Mouse (Mus musculus) intestine, embryonic 14.5 days (tissue): ENCODE results near the gene Ift52. TPM values are rescaled to one million over a fixed set of nuclear protein-coding genes. Genes with fewer than 3 reads are reported as not detected.

Experiments
- ATAC-seq: fragments of 200-750 bp; cut with Nextera tagmentation; replicated peaks from 2 replicates; pipeline ENCODE4 v1.8.0; 2017; ENCODE audit warnings: low read depth, moderate number of reproducible peaks, moderate TSS enrichment, moderate library complexity; ENCODE audit not compliant: low FRiP score, low TSS enrichment
- DNase-seq: peaks from one replicate; pipeline ENCODE4 v3.0.0-alpha.2; 2018; ENCODE audit warnings: low spot score
- H3K27ac ChIP-seq: fragments of 300-500 bp; sonication (generic); 2 replicates; pipeline ENCODE4 v1.5.1; 2014; ENCODE audit warnings: low read depth, mild to moderate bottlenecking, control low read depth
- H3K27me3 ChIP-seq: fragments of 300-500 bp; sonication (generic); replicated peaks from 2 replicates; pipeline ENCODE4 v1.6.1; 2014; ENCODE audit warnings: low read length, control low read depth; ENCODE audit not compliant: control insufficient read depth, insufficient read depth
- H3K36me3 ChIP-seq: fragments of 300-500 bp; sonication (generic); 2 replicates; pipeline ENCODE4 v1.6.1; 2014; ENCODE audit warnings: low read length, control low read depth; ENCODE audit not compliant: control insufficient read depth, insufficient read depth
- H3K4me1 ChIP-seq: fragments of 300-500 bp; sonication (generic); replicated peaks from 2 replicates; pipeline ENCODE4 v1.6.1; 2014; ENCODE audit warnings: low read length, control low read depth, mixed read lengths; ENCODE audit not compliant: control insufficient read depth, insufficient read depth
- H3K4me2 ChIP-seq: fragments of 300-500 bp; sonication (generic); 2 replicates; pipeline ENCODE4 v1.6.1; 2014; ENCODE audit warnings: low read length
- H3K4me3 ChIP-seq: fragments of 300-500 bp; sonication (generic); 2 replicates; pipeline ENCODE4 v1.5.1; 2014; ENCODE audit warnings: low read depth, low read length, control low read depth, mixed read lengths
- H3K9ac ChIP-seq: fragments of 300-500 bp; sonication (generic); 2 replicates; pipeline ENCODE4 v1.6.1; 2014; ENCODE audit warnings: mild to moderate bottlenecking, low read length
- H3K9me3 ChIP-seq: fragments of 300-500 bp; sonication (generic); 2 replicates; pipeline ENCODE4 v1.6.1; 2016; ENCODE audit warnings: low read length, control low read depth; ENCODE audit not compliant: control insufficient read depth
- WGBS: fragments of 180-500 bp; shearing (Covaris S2); extraction: QIAGEN DNeasy Blood & Tissue Kit; methylation state at CpG from one replicate; pipeline ENCODE4 v1.1.7; 2014; 5-methylcytosine and 5-hydroxymethylcytosine counted together
- polyA plus RNA-seq: library from polyadenylated mRNA; unstranded; fragments of >200 nt; fragmentation: Nextera tagmentation; extraction: Ambion mirVana; gene quantifications from 2 replicates; pipeline ENCODE4 v1.2.1, GENCODE M21; 2014

The Ift52 gene
- polyA plus RNA-seq, 1 experiment from 2014 or later: 45.6 TPM

DNA sequence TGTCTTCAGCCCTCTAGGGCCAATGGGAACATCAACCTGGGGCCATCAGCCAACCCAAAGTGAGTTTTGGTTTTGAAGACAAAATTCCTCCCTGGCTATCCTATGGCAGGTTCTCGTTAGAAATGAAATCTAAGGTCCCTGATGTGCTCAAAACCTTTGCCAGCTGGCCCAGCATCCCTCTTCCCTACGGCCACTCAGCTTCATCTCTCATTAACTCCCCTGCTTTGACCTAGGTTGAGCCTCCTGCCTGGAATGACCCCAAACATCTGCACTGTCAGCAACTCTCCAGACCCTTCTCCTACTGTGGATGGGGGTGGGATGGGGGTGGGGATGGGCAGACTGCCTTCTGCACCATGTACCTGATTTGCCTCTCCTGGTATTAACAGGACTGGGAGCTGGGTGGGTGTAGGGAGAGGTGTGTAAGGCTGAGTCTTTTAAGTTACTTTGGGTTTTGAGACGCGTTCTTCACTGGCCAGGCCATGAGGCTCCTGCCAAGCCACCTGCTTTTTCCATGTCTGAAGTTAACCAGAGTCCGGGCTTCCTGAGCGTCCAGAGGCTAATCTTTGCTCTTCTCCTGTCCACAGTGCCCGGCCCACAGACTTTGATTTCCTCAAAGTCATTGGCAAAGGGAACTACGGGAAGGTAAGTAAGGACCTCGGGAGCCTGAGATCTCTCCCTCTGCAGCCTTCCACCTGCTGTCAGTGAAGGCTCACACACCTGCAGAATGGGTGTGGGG, 23.1 kb upstream of the Ift52 start:
- H3K9me3 ChIP-seq: no peaks in the 10 kb centered on the region
- ATAC-seq: no peak
- WGBS: 77% methylated on average over 9 of the region's 9 CpGs

DNA sequence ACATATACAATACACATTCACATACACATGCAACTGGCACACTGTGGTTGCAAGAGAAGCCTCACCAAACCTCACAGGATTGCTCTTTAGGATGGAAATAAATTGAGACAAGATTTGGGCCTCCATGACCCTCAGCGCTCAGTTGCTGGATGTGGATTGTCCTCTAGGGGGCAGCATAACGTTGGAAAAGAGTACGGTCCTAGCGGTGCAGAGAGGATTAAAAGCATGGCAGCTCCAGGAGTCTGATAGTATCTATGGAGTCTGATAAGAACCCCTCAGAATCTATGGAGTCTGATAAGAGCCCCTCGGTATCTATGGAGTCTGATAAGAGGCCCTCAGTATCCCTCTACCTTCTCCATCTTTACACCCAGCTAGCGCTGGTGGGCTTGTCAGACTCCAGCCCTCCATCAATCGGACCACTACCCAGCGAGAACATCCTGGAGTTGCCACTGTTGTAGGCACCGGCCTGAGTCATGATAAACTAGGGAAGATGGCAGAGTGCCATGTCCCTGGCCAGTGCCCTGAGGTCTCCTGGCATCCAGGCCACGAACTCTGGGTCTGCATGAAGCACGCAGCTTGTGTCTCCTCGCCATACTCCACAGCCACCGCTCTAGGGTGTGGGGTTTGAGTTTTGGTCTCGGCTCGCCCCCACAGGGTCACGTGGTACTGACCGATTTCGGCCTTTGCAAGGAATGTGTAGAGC, 18.5 kb upstream of the Ift52 start:
- Histone ChIP-seq H3K36me3 (no peaks in the 10 kb centered on the region), H3K9me3 (no peaks in the 10 kb centered on the region), H3K4me3 (peak overlapping the region; percentile 13; the same call in 1 of the 2 replicates), H3K4me1 (no peaks in the 10 kb centered on the region), H3K4me2 (peak overlapping the region; percentile 30), H3K27ac (no peak overlapping the region), H3K27me3 (no peaks in the 10 kb centered on the region), H3K9ac (no peak overlapping the region)
- WGBS: 27% methylated on average over 18 of the region's 18 CpGs
- peak; percentile 73 for ATAC-seq
- peak; percentile 83 for DNase-seq

More for the DNA sequence above, 23.1 kb upstream of the Ift52 start:
- no peak for DNase-seq
- H3K27me3 ChIP-seq: no peaks in the 10 kb centered on the region
- H3K4me3 ChIP-seq: no peak overlapping the region
- no peaks in the 10 kb centered on the region for H3K4me1 ChIP-seq
- H3K36me3 ChIP-seq: no peaks in the 10 kb centered on the region
- no peak overlapping the region for H3K27ac ChIP-seq
- H3K4me2 ChIP-seq: no peak overlapping the region
- H3K9ac ChIP-seq: no peak overlapping the region

GRCm38 (mm10) chr2:162999744-163000143, 17.4 kb upstream of the Ift52 start:
- Histone ChIP-seq H3K4me1 (no peaks in the 10 kb centered on the region), H3K9me3 (no peaks in the 10 kb centered on the region), H3K36me3 (no peaks in the 10 kb centered on the region), H3K9ac (no peak overlapping the region), H3K4me3 (no peak overlapping the region), H3K27me3 (no peaks in the 10 kb centered on the region), H3K4me2 (no peak overlapping the region), H3K27ac (no peak overlapping the region)
- ATAC-seq (no peak), DNase-seq (peak; percentile 70)
- 42% methylated on average over 3 of the region's 3 CpGs for WGBS

DNA sequence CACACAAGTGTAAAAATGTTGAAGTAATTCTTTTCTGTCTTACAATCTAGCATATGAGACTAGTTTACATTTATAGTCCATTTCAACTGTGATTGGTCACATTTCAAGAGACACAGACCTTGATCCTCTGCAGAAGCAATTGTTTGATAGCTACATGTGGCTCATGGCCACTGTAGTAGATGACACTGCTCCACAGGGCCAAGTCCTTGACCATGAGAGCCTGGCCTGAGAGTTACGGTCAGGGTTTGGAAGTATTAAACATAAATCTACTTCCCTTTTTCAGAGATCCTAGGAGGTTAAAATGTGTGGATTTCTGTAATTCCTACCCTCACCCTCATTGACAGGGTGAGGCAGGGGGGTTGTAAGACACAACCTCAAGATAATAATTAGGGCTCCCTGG, 16.1 kb upstream of the Ift52 start:
- no peaks in the 10 kb centered on the region for H3K9me3 ChIP-seq
- H3K4me3 ChIP-seq: no peak overlapping the region
- H3K4me2 ChIP-seq: no peak overlapping the region
- WGBS: 95% methylated on average over 1 of the region's 1 CpGs
- no peaks in the 10 kb centered on the region for H3K27me3 ChIP-seq
- no peak for DNase-seq
- ATAC-seq: no peak
- H3K36me3 ChIP-seq: no peaks in the 10 kb centered on the region
- H3K9ac ChIP-seq: no peak overlapping the region
- H3K4me1 ChIP-seq: no peaks in the 10 kb centered on the region
- H3K27ac ChIP-seq: no peak overlapping the region

- Histone ChIP-seq H3K27ac (no peak overlapping the region), H3K27me3 (no peaks in the 10 kb centered on the region), H3K36me3 (no peaks in the 10 kb centered on the region), H3K9me3 (no peaks in the 10 kb centered on the region), H3K9ac (no peak overlapping the region), H3K4me2 (no peak overlapping the region), H3K4me1 (no peaks in the 10 kb centered on the region), H3K4me3 (no peak overlapping the region)
- DNase-seq (no peak), ATAC-seq (no peak)
- WGBS: 82% methylated on average over 4 of the region's 4 CpGs
Observed at GRCm38 (mm10) chr2:163007299-163007698, 9.9 kb upstream of the Ift52 start.

DNA sequence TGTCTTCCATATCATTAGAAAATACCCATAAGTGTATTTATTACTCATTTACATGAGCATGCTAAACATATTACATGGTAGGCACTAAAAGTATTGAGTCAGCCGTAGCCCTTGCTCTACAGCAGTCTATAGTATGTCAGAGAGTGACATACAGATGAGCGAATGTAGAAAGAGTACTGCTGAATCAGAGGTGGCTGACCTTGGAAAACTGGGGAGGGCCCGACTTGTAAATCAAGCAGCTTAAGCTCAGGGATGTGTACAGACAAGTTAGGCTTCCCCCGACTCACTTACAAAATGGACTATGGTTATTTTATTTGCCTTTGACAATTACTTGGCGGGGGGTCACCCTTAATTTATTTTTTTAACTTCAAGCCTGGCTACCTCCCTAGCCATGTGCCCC, 14.1 kb downstream of the Ift52 start:
- no peak overlapping the region for H3K4me2 ChIP-seq
- DNase-seq: no peak
- H3K27me3 ChIP-seq: no peaks in the 10 kb centered on the region
- no peak overlapping the region for H3K27ac ChIP-seq
- H3K4me1 ChIP-seq: no peaks in the 10 kb centered on the region
- peaks cover 90% of the 10 kb centered on the region for H3K36me3 ChIP-seq
- H3K4me3 ChIP-seq: no peak overlapping the region
- WGBS: 87% methylated on average over 5 of the region's 5 CpGs
- H3K9ac ChIP-seq: no peak overlapping the region
- H3K9me3 ChIP-seq: no peaks in the 10 kb centered on the region
- no peak for ATAC-seq

DNA sequence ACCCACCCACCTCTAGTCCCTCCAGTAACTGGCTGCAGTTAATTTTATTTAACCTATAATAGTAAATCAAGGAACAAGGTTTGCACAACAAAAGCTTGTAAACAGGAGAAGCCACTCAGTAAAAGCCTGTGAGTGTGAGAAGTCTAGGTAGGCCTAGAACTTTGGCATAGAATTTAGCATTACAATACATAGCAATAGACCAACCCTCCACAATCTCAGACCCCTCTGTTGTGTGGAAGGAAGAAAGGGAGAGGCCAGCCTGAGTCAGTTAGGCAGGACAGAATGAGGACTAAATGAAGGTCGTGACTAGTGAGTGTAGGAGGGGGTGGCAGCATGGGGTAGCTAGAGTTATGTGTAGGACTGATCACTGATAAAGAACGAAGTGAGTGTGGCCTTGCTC, 14.6 kb downstream of the Ift52 start:
- DNase-seq (no peak), ATAC-seq (no peak)
- H3K36me3 ChIP-seq: peaks cover 90% of the 10 kb centered on the region

GRCm38 (mm10) chr2:163032622-163033021, 15.5 kb downstream of the Ift52 start:
- ATAC-seq (no peak), DNase-seq (no peak)
- H3K9me3 ChIP-seq: no peaks in the 10 kb centered on the region
- no peak overlapping the region for H3K4me3 ChIP-seq
- peaks cover 90% of the 10 kb centered on the region for H3K36me3 ChIP-seq
- 59% methylated on average over 4 of the region's 4 CpGs for WGBS
- H3K9ac ChIP-seq: no peak overlapping the region
- H3K4me2 ChIP-seq: no peak overlapping the region
- H3K27ac ChIP-seq: no peak overlapping the region
- H3K27me3 ChIP-seq: no peaks in the 10 kb centered on the region
- no peaks in the 10 kb centered on the region for H3K4me1 ChIP-seq

More for the DNA sequence above, 14.6 kb downstream of the Ift52 start:
- 87% methylated on average over 2 of the region's 2 CpGs for WGBS
- Histone ChIP-seq H3K4me3 (no peak overlapping the region), H3K9me3 (no peaks in the 10 kb centered on the region), H3K4me2 (no peak overlapping the region), H3K27me3 (no peaks in the 10 kb centered on the region), H3K9ac (no peak overlapping the region), H3K4me1 (no peaks in the 10 kb centered on the region), H3K27ac (no peak overlapping the region)

- Histone ChIP-seq H3K9me3 (no peaks in the 10 kb centered on the region), H3K4me2 (no peak overlapping the region), H3K36me3 (peaks cover 88% of the 10 kb centered on the region), H3K4me1 (no peaks in the 10 kb centered on the region), H3K9ac (no peak overlapping the region), H3K4me3 (no peak overlapping the region), H3K27me3 (no peaks in the 10 kb centered on the region), H3K27ac (no peak overlapping the region)
- ATAC-seq (no peak), DNase-seq (no peak)
- WGBS: 83% methylated on average over 7 of the region's 7 CpGs
Observed at GRCm38 (mm10) chr2:163039940-163040339, 22.8 kb downstream of the Ift52 start.
